Mouse (Mus musculus) induced T-regulatory cell, adult 2 months (primary cell): ENCODE results near the gene Stip1.
"Not testable (repeated sequence)": the region's sequence is repeated elsewhere in the genome, so short reads cannot be mapped to it uniquely, and the experiment has no call there.

Source experiments
- DNase-seq: peaks from one replicate; pipeline ENCODE4 v3.0.0-alpha.2; 2012; ENCODE audit warnings: low read depth

The Stip1 gene

GRCm38 (mm10) chr19:7014481-7015135 lies 25.2 kb downstream of the Stip1 start:
- no peak for DNase-seq

- no peak for DNase-seq
Measured at GRCm38 (mm10) chr19:7013984-7014383, 25.8 kb downstream of the Stip1 start.

DNA sequence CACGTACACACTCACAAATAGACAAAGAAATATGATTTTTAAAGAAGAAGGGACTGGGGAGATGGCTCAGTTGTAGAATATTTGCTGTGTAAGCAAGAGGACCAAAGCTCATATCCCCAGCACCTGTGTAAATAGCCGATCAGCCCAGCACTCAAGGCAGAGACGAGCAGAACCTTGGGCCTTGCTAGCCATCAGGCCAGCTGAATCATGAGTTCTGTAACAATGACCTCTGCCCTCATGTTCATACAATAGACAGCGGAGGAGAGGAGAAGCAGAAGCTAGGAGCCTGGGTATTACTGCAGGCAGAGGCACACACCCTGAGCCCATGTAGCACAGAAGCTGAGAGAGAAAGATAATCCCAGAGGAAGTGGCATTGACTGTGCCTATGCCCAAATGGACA lies 27.3 kb downstream of the Stip1 start:
- DNase-seq, result no peak

- DNase-seq, result no peak
Measured at GRCm38 (mm10) chr19:7006892-7007593, 32.7 kb downstream of the Stip1 start.

GRCm38 (mm10) chr19:6999360-7000063 lies 40.3 kb downstream of the Stip1 start:
- no peak for DNase-seq

- no peak for DNase-seq
Measured at GRCm38 (mm10) chr19:6997721-6998290, 42.0 kb downstream of the Stip1 start.

DNA sequence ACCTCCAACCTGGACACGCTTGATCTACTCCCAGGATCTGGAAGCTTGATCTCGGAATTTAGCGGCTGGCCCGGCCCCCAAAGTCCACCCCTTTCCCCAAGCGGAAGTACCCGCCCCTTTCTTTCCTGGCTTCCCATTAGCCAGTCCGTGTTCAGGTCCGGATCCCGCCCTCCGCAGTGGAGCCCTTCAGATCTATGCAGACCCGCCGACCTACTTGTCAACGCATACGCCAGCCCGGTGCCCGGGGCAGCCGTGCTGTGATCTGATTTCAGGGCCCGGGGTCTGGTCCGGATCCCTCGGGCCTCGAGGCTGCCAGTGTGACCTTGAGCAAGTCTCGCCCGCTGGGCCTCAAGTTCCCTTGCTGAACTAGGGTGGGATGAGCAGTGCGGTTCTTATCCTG lies 43.8 kb downstream of the Stip1 start, which contains the start of the genes Nudt22 and Trpt1:
TSS of gene Nudt22 (minus strand) at position 112 of the 400 bp plus-strand sequence.
TSS of gene Trpt1 (plus strand) at position 126 of the 400 bp plus-strand sequence.
- DNase-seq, result peak; percentile 88

GRCm38 (mm10) chr19:6995255-6995991 lies 44.3 kb downstream of the Stip1 start:
- no peak for DNase-seq

DNA sequence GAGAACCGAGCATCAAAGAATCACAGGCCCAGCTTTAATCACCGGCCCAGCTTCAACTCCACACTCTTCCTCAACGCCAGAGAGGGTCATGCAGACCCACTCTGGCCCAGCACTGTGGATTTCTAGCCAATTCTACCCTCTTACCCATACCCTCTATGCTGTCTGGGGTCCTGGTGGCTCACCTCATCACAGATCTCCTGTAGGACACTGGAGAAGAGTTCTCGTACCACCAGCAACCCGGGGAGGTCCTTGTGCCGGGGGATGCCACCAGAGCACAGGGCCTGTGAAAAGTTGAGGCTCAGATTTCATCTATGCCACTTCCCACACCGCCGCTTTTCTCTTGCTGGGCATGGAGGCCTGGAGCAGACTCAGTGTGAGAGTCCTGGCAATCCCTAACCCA lies 45.3 kb downstream of the Stip1 start:
- no peak for DNase-seq

- no peak for DNase-seq
Measured at GRCm38 (mm10) chr19:6994002-6994401, 45.8 kb downstream of the Stip1 start.

DNA sequence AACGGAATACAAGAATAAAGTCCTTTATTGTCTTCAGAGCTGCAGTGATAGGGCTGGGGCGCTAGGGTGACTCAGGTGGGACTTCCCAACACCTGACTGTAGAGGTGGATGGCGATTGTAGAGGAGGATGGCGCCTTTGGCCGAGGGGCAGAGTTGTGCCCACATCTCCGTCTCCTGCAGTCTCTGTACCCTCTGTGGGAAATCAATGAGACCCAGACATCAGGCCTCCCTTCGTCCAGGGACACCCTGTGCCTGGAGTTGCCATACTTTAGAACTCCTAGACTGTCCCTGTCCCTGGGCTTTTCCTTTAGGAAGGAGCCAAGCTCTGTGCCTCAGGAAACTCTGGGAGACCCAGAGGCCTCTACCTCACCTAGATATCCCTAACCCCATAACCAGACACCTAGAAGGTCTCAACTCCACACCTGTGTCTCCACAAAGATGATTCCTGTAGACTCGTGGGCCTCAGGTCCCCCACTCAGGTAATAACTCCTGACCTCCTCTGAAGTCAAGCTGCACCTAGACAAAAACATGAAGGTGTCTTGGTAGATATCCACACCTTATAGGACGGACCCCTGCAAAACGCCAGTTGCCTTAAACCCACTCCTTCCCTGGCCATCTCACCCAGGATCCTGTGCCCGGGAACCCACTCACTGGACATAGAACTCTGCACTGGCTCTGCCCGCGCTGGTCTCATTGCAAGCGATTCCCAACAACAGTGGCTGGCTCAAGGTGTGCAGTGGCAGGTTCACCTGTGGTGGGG lies 46.6 kb downstream of the Stip1 start:
- no peak for DNase-seq

- DNase-seq, result peak; percentile 99
Measured at GRCm38 (mm10) chr19:6992011-6992858, 47.5 kb downstream of the Stip1 start, which contains the start of gene Dnajc4. TSS of gene Dnajc4 (minus strand) at chr19:6992572.

- DNase-seq, result not testable (repeated sequence)
Measured at GRCm38 (mm10) chr19:6991166-6991565, 48.6 kb downstream of the Stip1 start.

DNA sequence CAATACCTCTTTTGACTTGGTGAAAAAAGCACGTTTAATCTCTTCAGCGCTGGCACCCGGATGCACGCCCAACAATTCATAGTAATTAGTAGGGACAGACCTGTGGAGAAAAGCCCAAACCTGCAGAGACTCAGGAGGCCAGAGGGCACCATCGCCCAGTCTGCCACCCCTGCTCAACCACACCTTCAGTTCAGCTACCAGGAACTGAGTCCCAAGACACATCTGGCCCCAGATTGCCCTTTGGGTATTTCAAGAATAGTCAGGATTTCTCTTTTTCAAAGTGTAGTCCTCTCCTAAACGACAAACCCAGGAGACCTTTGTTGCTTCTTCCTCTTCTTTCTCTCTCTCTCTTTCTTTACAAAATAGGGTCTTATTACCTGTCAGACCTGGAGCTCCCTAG lies 49.1 kb downstream of the Stip1 start:
- DNase-seq, result no peak

DNA sequence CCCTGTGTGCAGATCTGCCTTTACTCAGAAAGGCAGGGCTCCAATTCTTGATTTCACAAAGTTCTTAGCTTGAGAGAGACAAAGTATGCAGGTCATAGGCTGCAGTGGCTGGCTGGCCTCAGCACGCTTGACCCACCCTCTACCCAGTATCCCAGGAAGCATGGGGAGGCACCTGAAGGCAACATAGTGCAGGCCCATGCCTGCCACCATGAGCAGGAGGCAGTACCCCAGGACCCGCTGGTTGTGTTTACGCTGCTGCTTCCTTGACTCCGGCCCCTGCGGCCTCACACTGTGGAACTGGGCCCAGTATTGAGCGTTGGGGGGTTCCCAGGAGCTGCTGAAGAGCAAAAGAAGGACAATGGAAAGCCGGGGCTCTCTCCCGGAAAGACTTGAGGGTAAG lies 50.5 kb downstream of the Stip1 start:
- DNase-seq, result no peak

GRCm38 (mm10) chr19:6987904-6988285 lies 51.9 kb downstream of the Stip1 start:
- DNase-seq, result no peak

DNA sequence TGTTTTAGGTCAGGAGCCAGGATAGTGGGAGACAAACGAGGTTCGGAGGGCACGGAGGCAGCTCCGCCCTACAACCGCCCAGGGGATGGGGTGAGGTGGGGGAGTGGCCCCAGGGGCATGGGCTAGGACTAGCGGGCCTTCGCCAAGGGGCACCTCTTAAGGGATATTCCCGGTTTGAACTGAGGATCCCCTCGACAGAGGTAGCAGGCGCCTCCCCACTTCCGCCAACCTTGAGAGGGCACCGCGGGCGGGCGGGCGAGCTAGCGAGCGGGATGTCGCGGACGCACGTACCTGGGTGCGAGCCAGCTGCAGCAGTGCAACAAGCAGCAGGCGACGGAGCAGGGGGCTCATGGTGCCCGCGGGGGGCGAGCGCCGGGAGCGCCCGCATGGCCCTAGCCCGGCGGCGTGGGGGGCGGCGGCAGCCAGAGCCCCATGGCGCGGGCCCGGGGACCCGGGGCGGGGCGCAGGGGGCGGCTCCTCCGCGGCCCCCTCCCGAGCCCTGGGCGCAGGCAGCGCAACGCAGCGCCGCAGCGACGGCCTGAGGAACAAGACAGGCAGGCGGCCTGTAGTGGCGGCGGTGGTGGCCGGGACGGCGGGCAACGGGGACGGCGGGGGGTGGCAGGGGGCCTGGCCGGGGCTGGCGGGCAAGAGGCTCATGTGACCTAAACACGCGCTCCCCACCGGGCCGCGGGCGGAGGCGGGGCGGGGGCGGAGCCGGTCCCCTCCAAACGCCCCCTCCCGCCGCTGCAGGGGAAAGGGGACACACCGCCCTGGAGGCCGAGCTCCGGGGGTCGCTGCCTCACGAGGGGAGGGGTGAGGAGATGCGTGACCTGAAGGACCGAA lies 52.5 kb downstream of the Stip1 start, which contains the start of gene Vegfb:
TSS of gene Vegfb (minus strand) at position 591 of the 843 bp plus-strand sequence.
- peak; percentile 72 for DNase-seq

GRCm38 (mm10) chr19:6985951-6986708 lies 53.6 kb downstream of the Stip1 start:
- no peak for DNase-seq
